Mouse (Mus musculus) heart, embryonic 11.5 days (tissue): ENCODE results near the gene Mtrr. TPM values are rescaled to one million over a fixed set of nuclear protein-coding genes. Genes with fewer than 3 reads are reported as not detected.
"Not testable (repeated sequence)": the region's sequence is repeated elsewhere in the genome, so short reads cannot be mapped to it uniquely, and the experiment has no call there.

Experiments used
- ATAC-seq: fragments of 200-750 bp; cut with Nextera tagmentation; replicated peaks from 2 replicates; pipeline ENCODE4 v1.8.0; 2017; ENCODE audit warnings: moderate library complexity; ENCODE audit not compliant: insufficient number of reproducible peaks, low FRiP score, low TSS enrichment
- H3K27ac ChIP-seq: fragments of 300-500 bp; sonication (generic); 2 replicates; pipeline ENCODE4 v1.5.1; 2014; ENCODE audit warnings: mild to moderate bottlenecking, low read depth, low read length
- H3K27me3 ChIP-seq: fragments of 300-500 bp; sonication (generic); 2 replicates; pipeline ENCODE4 v1.6.1; 2014; ENCODE audit warnings: mild to moderate bottlenecking, low read length, mixed read lengths; ENCODE audit not compliant: control insufficient read depth, insufficient read depth
- H3K36me3 ChIP-seq: fragments of 300-500 bp; sonication (generic); 2 replicates; pipeline ENCODE4 v1.6.1; 2014; ENCODE audit warnings: mild to moderate bottlenecking, low read length, moderate library complexity, mixed read lengths; ENCODE audit not compliant: control insufficient read depth, insufficient read depth
- H3K4me1 ChIP-seq: fragments of 300-500 bp; sonication (generic); 2 replicates; pipeline ENCODE4 v1.6.1; 2014; ENCODE audit warnings: low read length; ENCODE audit not compliant: control insufficient read depth, insufficient read depth
- H3K4me2 ChIP-seq: fragments of 300-500 bp; sonication (generic); 2 replicates; pipeline ENCODE4 v1.6.1; 2014; ENCODE audit warnings: mild to moderate bottlenecking, moderate library complexity
- H3K4me3 ChIP-seq: fragments of 300-500 bp; sonication (generic); 2 replicates; pipeline ENCODE4 v1.5.1; 2014; ENCODE audit warnings: low read depth, low read length
- H3K9ac ChIP-seq: fragments of 300-500 bp; sonication (generic); 2 replicates; pipeline ENCODE4 v1.6.1; 2014; ENCODE audit warnings: mild to moderate bottlenecking, low read depth, low read length, moderate library complexity
- H3K9me3 ChIP-seq: fragments of 300-500 bp; sonication (generic); replicated peaks from 2 replicates; pipeline ENCODE4 v1.6.1; 2016; ENCODE audit warnings: low read length; ENCODE audit not compliant: control insufficient read depth
- WGBS: fragments of 180-500 bp; shearing (Covaris S2); extraction: QIAGEN DNeasy Blood & Tissue Kit; methylation state at CpG from one replicate; pipeline ENCODE4 v1.1.7; 2014; ENCODE audit not compliant: insufficient replicate concordance; 5-methylcytosine and 5-hydroxymethylcytosine counted together
- polyA plus RNA-seq: library from polyadenylated mRNA; unstranded; fragments of >200 nt; fragmentation: Nextera tagmentation; extraction: Ambion mirVana; gene quantifications from 2 replicates; pipeline ENCODE4 v1.2.1, GENCODE M21; 2014

Gene Mtrr
- polyA plus RNA-seq, 1 experiment from 2014 or later, result 20.9 TPM

DNA sequence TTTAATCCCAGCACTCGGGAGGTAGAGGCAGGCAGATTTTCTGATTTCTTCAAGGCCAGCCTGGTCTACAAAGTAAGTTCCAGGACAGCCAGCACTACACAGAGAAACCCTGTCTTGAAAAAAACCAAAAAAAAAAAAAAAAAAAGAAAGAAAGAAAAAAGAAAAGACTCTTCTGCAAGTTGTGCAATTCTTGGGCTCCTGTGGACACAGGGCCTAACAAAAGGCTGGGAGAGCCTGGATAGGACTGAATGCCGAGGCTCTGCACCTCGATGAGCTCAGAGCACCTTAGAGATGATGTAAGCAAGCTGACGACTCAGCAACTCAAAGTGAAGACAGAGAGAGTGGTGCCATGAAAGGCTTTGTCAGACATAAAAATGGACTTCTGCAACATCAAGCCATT is 7.6 kb downstream of the Mtrr start:
- Histone ChIP-seq H3K9ac (no peak overlapping the region), H3K4me2 (no peak overlapping the region), H3K27ac (peak overlapping the region; percentile 93; the same call in 1 of the 2 replicates), H3K27me3 (no peaks in the 10 kb centered on the region), H3K36me3 (peaks cover 21% of the 10 kb centered on the region; the same call in 1 of the 2 replicates), H3K9me3 (no peaks in the 10 kb centered on the region), H3K4me1 (peaks cover 9% of the 10 kb centered on the region; the same call in 1 of the 2 replicates), H3K4me3 (no peak overlapping the region)
- no peak for ATAC-seq
- 82% methylated on average over 4 of the region's 4 CpGs for WGBS

DNA sequence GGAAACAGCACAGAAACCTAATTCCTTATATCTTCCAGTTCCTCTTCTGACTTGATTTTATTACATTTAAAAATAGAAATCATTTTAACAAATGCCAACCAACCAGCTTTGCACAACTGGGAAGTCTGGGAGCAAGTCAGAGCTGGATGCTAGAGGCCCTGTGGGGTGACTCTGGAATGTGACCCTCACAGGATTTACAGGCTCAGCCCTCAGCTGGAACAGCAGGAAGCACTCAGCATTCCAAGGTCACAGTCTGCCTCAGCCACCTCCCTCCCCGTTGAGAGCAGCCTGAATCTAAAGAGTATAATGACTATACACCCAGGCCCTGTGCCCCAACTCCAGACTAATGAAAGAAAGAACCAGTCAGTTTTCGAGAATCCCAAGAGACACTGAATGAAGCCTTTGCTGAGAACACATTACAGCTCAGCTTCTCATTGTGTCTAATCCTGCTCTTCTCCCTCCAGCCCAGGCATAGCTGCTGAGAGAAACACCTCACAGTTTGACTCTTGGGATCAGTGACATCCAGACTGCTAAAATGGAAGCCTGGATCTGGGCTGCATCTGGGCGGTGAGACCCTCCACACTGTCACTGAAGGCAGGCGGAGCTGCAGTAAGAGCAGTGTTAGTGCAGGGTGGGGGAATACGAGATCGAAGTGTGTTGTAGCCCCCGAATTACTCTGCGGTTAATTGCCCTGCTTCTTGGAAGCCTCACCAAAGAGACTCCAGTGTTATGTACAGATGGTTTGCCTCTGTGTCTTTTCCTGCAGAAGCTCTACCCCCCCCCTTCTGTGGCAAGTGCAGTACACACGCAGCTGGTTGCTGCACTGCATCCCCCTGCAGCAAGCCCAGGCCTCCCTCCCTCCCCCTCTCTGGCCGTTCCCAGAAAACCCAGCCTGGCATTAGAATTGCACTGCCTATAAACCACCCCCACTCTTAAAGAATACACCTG is 8.7 kb downstream of the Mtrr start:
- H3K4me3 ChIP-seq, result no peak overlapping the region
- H3K9me3 ChIP-seq, result no peaks in the 10 kb centered on the region
- peak overlapping the region; percentile 93 for H3K27ac ChIP-seq
- peaks cover 9% of the 10 kb centered on the region; the same call in 1 of the 2 replicates for H3K4me1 ChIP-seq
- H3K36me3 ChIP-seq, result peaks cover 23% of the 10 kb centered on the region; the same call in 1 of the 2 replicates
- peak; percentile 55; the same call in 1 of the 2 replicates for ATAC-seq
- WGBS, result 62% methylated on average over 10 of the region's 10 CpGs
- H3K27me3 ChIP-seq, result no peaks in the 10 kb centered on the region
- H3K4me2 ChIP-seq, result peak overlapping the region; percentile 27
- peak overlapping the region; percentile 54; the same call in 1 of the 2 replicates for H3K9ac ChIP-seq

DNA sequence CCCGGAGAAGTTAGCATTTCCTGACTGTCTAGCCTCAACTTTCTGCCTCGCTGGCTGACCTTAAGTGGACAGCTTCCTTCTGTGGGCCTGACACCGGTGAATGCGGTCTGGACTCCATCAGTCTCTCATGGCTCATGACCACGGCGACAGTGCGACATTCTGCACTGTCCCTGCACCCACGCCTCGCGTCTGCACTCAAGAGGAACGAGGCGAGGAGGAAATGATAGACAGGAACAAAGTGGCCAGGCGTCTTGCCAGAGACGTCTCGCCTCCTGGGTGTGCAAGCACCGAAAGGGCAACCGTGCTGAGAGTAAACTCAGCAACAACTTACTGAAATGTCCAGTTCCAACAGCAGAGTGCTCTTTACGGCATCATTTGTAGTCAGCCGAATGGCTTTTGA is 9.7 kb downstream of the Mtrr start:
- WGBS, result 60% methylated on average over 19 of the region's 19 CpGs
- Histone ChIP-seq H3K4me1 (peaks cover 9% of the 10 kb centered on the region; the same call in 1 of the 2 replicates), H3K27me3 (no peaks in the 10 kb centered on the region), H3K9ac (no peak overlapping the region), H3K4me2 (peak overlapping the region; percentile 27; the same call in 1 of the 2 replicates), H3K4me3 (no peak overlapping the region), H3K9me3 (no peaks in the 10 kb centered on the region), H3K27ac (peak overlapping the region; percentile 93), H3K36me3 (peaks cover 28% of the 10 kb centered on the region; the same call in 1 of the 2 replicates)
- peak; percentile 51; the same call in 1 of the 2 replicates for ATAC-seq

DNA sequence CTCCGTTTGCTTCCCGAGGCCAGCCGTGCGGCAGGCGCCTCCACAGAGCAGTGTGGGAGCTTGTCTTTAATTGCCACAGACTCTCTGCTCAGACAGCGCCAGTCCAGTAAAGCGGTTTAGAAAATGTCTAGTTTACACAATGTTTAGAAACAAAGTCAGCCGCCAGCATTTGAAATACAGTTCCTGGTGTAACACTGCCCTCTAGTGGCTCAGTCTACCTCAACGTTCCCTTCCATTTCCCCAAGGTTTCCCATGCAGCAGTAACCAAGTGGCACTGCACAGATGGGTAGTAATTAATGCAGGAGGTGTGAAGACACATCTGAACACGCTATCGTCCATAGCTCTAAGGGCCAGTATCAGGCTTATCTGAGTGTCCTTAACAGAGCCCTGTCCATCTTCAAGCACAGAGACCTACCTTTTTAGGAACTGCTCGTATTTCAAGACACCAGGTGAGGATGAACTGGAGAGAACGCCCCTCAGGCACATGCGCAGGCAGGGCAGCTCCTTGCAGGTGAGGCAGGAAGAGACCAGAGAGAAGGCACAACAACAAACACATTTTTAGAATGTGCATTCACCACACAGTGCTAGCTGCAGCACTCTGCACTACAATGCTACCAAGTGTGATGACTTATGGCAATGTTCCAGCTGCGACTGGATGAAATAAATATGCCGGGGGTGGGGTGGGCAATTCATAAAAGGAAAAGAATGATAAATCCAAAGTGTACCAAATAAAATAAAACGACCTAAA is 12.2 kb downstream of the Mtrr start:
- Histone ChIP-seq H3K4me3 (no peak overlapping the region), H3K27me3 (no peaks in the 10 kb centered on the region), H3K4me1 (peaks cover 9% of the 10 kb centered on the region; the same call in 1 of the 2 replicates), H3K9me3 (no peaks in the 10 kb centered on the region), H3K36me3 (peaks cover 30% of the 10 kb centered on the region), H3K4me2 (no peak overlapping the region), H3K9ac (no peak overlapping the region), H3K27ac (no peak overlapping the region)
- ATAC-seq, result no peak
- 70% methylated on average over 17 of the region's 17 CpGs for WGBS

DNA sequence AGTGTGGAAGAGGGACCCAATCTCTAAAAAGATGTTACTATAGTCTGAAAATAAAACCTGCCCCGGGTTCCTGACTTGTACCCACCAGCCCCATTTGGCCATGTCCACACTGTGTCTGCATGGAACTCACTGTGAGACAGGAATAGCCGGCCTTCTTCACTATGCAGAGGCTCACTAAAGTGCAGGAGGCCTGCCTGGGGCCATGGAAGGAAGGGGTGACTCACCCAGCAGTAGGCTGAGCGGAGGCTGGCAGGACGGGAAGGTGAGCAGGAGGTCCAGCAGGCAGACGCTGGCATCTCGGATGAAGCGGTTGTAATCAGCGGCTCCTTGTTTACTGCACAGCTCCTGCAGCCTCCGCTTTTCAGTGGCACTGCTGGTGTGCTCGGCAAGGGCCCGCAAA is 13.4 kb downstream of the Mtrr start:
- Histone ChIP-seq H3K27ac (no peak overlapping the region), H3K9me3 (no peaks in the 10 kb centered on the region), H3K4me2 (no peak overlapping the region), H3K9ac (no peak overlapping the region), H3K4me1 (peaks cover 5% of the 10 kb centered on the region; the same call in 1 of the 2 replicates), H3K36me3 (peaks cover 36% of the 10 kb centered on the region), H3K4me3 (no peak overlapping the region), H3K27me3 (no peaks in the 10 kb centered on the region)
- 86% methylated on average over 11 of the region's 11 CpGs for WGBS
- no peak for ATAC-seq

DNA sequence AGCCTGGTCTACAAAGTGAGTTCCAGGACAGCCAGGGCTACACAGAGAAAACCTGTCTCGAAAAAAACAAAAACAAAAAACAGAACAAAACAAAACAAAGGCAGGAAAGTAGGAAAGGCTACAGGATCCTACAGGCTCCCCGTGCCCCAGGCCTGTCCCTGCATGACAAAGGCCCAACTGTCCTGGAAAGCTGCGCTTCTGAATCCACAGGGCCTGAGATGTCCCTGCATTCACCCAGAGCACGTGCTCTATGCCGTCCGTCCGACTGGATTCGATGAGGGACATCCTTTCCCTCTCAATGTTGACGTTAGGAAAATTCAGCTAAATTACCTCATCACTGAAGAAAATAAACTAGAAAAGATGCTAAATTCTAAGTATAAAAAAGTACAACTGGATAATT is 13.8 kb downstream of the Mtrr start:
- H3K36me3 ChIP-seq, result peaks cover 40% of the 10 kb centered on the region
- H3K4me3 ChIP-seq, result no peak overlapping the region
- peaks cover under 1% of the 10 kb centered on the region; the same call in 1 of the 2 replicates for H3K4me1 ChIP-seq
- H3K9ac ChIP-seq, result no peak overlapping the region
- H3K27ac ChIP-seq, result no peak overlapping the region
- ATAC-seq, result no peak
- no peaks in the 10 kb centered on the region for H3K27me3 ChIP-seq
- WGBS, result 92% methylated on average over 9 of the region's 9 CpGs
- H3K4me2 ChIP-seq, result no peak overlapping the region
- H3K9me3 ChIP-seq, result no peaks in the 10 kb centered on the region

DNA sequence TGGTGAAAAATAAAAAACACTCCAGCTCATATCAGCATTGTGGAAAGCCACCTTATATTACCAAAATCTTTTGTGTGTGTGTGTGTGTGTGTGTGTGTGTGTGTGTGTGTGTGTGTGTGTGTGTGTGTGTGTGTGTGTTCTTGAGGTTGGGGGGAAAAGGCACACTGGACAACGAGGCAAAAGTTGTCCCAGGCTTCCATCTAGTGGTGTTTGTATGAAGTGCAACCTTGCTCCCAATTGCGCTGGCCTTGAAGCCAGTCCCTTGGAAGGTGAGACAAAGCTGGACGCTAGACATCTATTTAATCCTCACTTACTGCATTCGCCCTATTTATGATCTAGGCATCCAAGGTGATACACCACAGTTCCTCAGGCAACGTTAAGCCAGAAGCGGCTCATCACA is 28.6 kb downstream of the Mtrr start:
- not testable (repeated sequence) for H3K4me1 ChIP-seq, H3K4me2 ChIP-seq, H3K9ac ChIP-seq, H3K4me3 ChIP-seq, ATAC-seq, H3K27ac ChIP-seq, H3K9me3 ChIP-seq, H3K36me3 ChIP-seq, H3K27me3 ChIP-seq
- WGBS, result 19% methylated on average over 2 of the region's 6 CpGs
